22 mouse cellular contexts compared by ENCODE assay signal in the genomic region with DNA sequence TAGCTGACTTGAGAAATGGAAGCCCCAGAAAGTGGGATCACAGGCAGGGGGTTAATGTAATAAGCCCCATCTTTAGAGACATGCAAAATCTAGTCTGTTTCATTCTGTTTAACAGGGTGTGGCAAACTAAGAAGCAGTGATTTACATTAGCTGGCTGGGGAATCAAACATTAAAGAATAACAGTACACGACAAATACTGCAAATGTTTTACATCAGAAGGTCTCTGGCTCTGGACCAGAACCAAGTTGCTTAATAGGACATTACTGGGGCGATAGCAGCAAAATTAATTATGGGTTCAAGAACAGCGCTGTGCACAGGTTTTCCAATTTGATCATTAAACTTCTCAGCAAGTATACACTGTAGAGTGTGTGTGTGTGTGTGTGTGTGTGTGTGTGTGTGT.
"Had no signal": no experiment of that assay in that cellular context is flagged by ENCODE, and none has a peak within 500 bp of the region (broad histone marks: within the 10 kb centered on the region; RNA-seq: fewer than 3 reads in every experiment).

No protein-coding gene starts in this region.

- H3K27me3 ChIP-seq: heart, embryonic 13.5 days; heart, embryonic 15.5 days; hindbrain, embryonic 13.5 days; hindbrain, embryonic 15.5 days had no signal

- H3K27ac ChIP-seq: heart, adult 2 months; heart, embryonic 13.5 days; heart, embryonic 15.5 days; hindbrain, embryonic 13.5 days; hindbrain, embryonic 15.5 days; hindbrain, postnatal 0 days; limb, embryonic 13.5 days; limb, embryonic 15.5 days had no signal

- H3K4me1 ChIP-seq: heart, embryonic 13.5 days; heart, embryonic 15.5 days; hindbrain, embryonic 13.5 days; hindbrain, embryonic 15.5 days had no signal

- H3K4me2 ChIP-seq: heart, embryonic 11.5 days; heart, embryonic 13.5 days; heart, embryonic 15.5 days; hindbrain, embryonic 13.5 days; hindbrain, embryonic 15.5 days; limb, embryonic 13.5 days; limb, embryonic 15.5 days had no signal

- H3K9me3 ChIP-seq: heart, embryonic 13.5 days; heart, embryonic 15.5 days; hindbrain, embryonic 13.5 days; hindbrain, embryonic 15.5 days; limb, embryonic 15.5 days had no signal

- H3K36me3 ChIP-seq: heart, embryonic 13.5 days; heart, embryonic 15.5 days; hindbrain, embryonic 13.5 days; hindbrain, embryonic 15.5 days; limb, embryonic 13.5 days; limb, embryonic 15.5 days had no signal

- DNase-seq: gastrocnemius, postnatal 14 days; gastrocnemius, postnatal 36 days; heart, adult 11 months; heart, adult 2 months; heart, postnatal 14 days; heart, postnatal 36 days; kidney, adult 18-20 months; kidney, adult 8-10 months; kidney, postnatal 14 days; kidney, postnatal 36 days; layer of hippocampus, adult 9-11 months; layer of hippocampus, postnatal 36 days; left cerebral cortex, postnatal 4 days had no signal

- H3K4me3 ChIP-seq: heart, adult 2 months; heart, embryonic 13.5 days; heart, embryonic 15.5 days; hindbrain, embryonic 13.5 days; hindbrain, embryonic 15.5 days; limb, embryonic 13.5 days; limb, embryonic 15.5 days had no signal

- H3K9ac ChIP-seq: heart, embryonic 13.5 days; heart, embryonic 15.5 days; hindbrain, embryonic 13.5 days; hindbrain, embryonic 15.5 days; limb, embryonic 13.5 days; limb, embryonic 15.5 days had no signal

- ATAC-seq: hindbrain, postnatal 0 days; intestine, embryonic 16.5 days had no signal
